Mouse (Mus musculus) olfactory bulb, adult 2 months (tissue): ENCODE measurements around the gene Dnajc27. TPM values are rescaled to one million over a fixed set of nuclear protein-coding genes. Genes with fewer than 3 reads are reported as not detected.
A peak's percentile ranks its signal among the peaks of the same experiment; 100 is the strongest.

Experiments
- H3K27ac ChIP-seq: fragments of 200-500 bp; 2 replicates; pipeline ENCODE4 v1.5.1; 2012; ENCODE audit warnings: low read depth, low read length; ENCODE audit not compliant: insufficient read depth
- H3K4me1 ChIP-seq: fragments of 200-500 bp; 2 replicates; pipeline ENCODE4 v1.6.1; 2012; ENCODE audit warnings: low read length; ENCODE audit not compliant: control insufficient read depth, insufficient read depth
- H3K4me3 ChIP-seq: fragments of 200-500 bp; 2 replicates; pipeline ENCODE4 v1.5.1; 2012; ENCODE audit warnings: mild to moderate bottlenecking, low read depth, low read length, moderate library complexity; ENCODE audit not compliant: insufficient read depth
- CTCF ChIP-seq: fragments of 200-500 bp; IDR thresholded peaks from 2 replicates; pipeline ENCODE4 v1.5.1; 2012; ENCODE audit warnings: low read depth, mild to moderate bottlenecking, low read length, moderate library complexity; ENCODE audit not compliant: insufficient read depth
- POLR2A ChIP-seq: fragments of 200-500 bp; IDR thresholded peaks from 2 replicates; pipeline ENCODE4 v1.6.1; 2012; ENCODE audit warnings: mild to moderate bottlenecking, low read depth, low read length, moderate library complexity; ENCODE audit not compliant: insufficient read depth
- WGBS: fragments of 180-500 bp; shearing (Covaris S2); methylation state at CpG from one replicate; pipeline ENCODE4 v1.1.7; 2018; 5-methylcytosine and 5-hydroxymethylcytosine counted together
- polyA plus RNA-seq: library from polyadenylated mRNA; stranded (reverse); fragments of >200 nt; gene quantifications from 2 replicates; pipeline ENCODE4 v1.2.4, GENCODE M21; 2012; ENCODE audit warnings: low replicate concordance; ENCODE audit not compliant: missing spikeins, insufficient read depth, insufficient read length

Gene Dnajc27
- polyA plus RNA-seq, 1 experiment = not detected

DNA sequence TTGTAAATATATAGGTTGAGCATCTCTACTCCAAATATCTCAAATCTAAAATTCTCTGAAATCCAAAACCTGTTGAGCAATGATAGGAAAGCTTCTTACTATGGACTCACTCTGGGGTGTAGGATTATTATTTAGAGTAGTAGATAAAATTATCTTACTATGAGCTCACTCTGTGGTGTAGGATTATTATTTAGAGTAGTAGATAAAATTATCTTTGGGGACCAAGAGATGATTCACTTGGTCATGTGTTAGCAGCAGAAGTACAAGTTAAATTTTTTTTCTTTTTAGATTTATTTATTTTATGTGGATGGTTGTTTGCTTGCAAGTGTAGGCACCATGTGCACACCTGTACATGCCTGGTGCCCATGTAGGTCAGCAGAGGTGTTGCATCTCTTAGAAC lies 6.0 kb upstream of the Dnajc27 start:
- TF ChIP-seq POLR2A (no peak), CTCF (no peak)
- Histone ChIP-seq H3K27ac (no peak overlapping the region), H3K4me3 (no peak overlapping the region)

DNA sequence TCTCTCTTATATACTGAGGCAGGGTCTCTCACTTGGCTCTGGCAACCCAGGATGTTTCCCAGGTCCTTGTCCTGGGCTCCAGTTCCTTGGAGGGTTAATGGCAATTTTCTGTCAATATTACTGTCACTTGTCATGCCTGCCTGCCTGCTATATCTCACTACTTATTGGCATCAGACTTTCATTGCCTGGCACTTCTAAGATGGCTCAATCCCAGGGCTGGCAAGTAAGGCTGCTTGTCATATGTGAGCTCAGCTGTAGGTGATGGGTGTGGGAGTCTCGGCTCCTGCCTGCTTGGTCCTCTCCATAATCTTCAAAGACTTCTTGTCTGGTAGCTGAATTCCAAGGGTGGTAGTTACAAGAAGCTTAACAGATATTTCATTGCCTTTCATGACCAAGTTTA lies 4.3 kb upstream of the Dnajc27 start:
- 63% methylated on average over 1 of the region's 1 CpGs for WGBS
- TF ChIP-seq CTCF = no peak
- no peak for TF ChIP-seq POLR2A
- no peak overlapping the region for H3K27ac ChIP-seq
- H3K4me1 ChIP-seq = no peaks in the 10 kb centered on the region; the same call in 1 of the 2 replicates
- H3K4me3 ChIP-seq = no peak overlapping the region

More for the DNA sequence above, 6.0 kb upstream of the Dnajc27 start:
- H3K4me1 ChIP-seq = no peaks in the 10 kb centered on the region; the same call in 1 of the 2 replicates

DNA sequence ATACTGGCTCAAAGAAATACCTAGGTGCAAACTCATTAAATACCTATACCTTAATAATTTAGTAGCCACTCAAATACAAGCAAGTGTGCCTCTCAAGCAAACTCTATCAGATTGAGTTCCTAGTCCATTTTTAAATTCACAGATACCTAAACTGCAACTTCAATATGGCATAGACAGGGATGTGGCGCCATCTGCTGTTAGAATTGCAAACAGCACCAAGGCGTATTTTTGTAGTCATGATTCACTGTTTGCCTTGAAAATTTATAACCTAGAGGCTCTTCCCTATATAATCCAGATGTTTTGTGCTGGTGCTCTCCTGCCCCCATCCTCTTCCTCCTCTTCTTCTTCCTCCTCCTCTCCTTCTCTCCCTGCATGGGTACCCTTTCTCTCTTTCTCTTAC lies 2.1 kb upstream of the Dnajc27 start:
- Histone ChIP-seq H3K4me1 (peaks cover 2% of the 10 kb centered on the region; the same call in 1 of the 2 replicates), H3K4me3 (no peak overlapping the region), H3K27ac (no peak overlapping the region)
- WGBS = 0% methylated on average over 2 of the region's 2 CpGs
- TF ChIP-seq POLR2A = no peak
- TF ChIP-seq CTCF = no peak

DNA sequence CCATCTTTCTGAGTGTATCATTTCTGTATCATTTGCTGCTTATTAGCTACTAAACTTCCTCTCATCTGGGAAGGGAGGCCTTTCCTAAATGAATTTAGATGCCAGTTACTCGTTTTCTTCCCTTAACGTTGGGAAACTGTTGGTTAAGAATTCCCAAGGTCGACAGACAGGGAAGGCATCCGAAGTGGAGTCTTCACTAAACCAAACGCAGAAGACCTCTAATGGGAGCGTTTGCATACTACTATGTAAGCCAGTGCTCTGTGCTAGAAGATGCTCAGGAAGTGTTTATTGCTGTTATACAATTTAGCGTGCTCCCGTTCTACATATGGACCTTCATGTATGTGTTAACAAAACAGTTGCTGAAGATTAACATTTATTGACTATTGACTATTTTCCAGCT lies 1.1 kb downstream of the Dnajc27 start:
- Histone ChIP-seq H3K4me1 (peaks cover 7% of the 10 kb centered on the region; the same call in 1 of the 2 replicates), H3K4me3 (no peak overlapping the region), H3K27ac (peak overlapping the region; percentile 42; the same call in 1 of the 2 replicates)
- TF ChIP-seq POLR2A = no peak
- TF ChIP-seq CTCF = no peak
- 18% methylated on average over 8 of the region's 8 CpGs for WGBS

DNA sequence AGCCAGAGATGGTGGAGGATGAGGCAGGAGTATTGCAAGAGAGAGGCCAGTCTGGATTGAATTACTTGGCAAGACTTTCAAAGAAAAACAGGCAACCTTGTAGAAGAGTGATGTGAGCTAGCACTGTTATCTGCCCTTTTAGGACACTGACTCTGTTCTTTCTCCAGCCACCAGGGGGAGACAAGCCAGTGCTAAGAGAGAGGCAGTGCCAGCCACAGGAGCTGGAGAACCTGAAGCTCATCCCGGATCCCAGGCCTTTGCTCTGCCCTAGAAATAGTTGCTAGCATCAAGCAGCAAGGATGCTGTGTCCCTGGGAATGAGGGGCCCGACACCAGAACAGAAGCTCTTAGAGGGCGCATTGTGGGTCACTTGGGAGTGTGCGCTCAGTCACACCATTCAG lies 25.0 kb downstream of the Dnajc27 start:
- Histone ChIP-seq H3K4me1 (peaks cover 13% of the 10 kb centered on the region), H3K27ac (no peak overlapping the region), H3K4me3 (no peak overlapping the region)
- 67% methylated on average over 4 of the region's 4 CpGs for WGBS
- no peak for TF ChIP-seq POLR2A
- TF ChIP-seq CTCF = 0 out of 2 replicates have a peak, but pooled peaks have one; percentile 51

DNA sequence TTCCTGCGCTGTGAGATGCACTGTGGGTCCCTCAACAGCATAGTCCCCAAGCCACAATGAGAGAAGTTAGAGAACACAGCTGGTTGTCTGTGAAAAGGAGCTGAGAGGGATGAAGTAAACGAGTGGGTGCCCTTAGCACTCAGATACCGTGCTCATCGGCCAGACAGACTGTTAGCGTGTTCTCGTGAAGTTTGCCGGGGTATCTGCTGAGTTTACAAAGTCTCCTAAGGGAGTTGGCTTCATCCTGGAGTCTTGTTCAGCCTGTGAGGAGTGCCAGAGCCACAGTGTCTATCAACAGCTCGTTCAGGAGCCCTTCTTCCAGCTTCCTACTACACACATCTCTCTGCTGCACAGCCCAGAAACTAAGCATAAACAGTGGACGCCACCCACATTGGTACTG lies 33.7 kb downstream of the Dnajc27 start:
- WGBS = 45% methylated on average over 9 of the region's 9 CpGs
- H3K27ac ChIP-seq = no peak overlapping the region
- no peak overlapping the region for H3K4me3 ChIP-seq
- H3K4me1 ChIP-seq = peaks cover 19% of the 10 kb centered on the region
- TF ChIP-seq CTCF = no peak
- TF ChIP-seq POLR2A = no peak

DNA sequence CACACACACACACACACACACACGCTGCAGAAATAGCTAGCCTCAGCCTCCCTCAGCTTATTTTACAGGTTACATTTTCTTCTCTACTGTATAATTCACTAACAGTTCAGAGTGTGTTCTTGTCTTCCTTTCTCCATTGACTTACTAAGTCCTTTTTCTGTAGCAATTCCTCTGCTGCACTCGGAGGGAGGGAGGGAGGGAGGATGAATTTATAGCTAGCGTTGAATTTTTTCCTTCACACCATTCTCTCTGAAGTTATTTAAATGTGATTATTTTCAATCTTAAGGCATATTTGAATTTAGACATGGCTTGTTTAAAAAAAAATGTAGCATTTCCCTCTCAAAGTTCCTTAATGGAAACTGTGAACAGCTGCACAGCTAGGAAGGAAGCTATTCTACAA lies 34.8 kb downstream of the Dnajc27 start:
- TF ChIP-seq POLR2A (no peak), CTCF (no peak)
- Histone ChIP-seq H3K4me3 (no peak overlapping the region), H3K27ac (peak overlapping the region; percentile 31; the same call in 1 of the 2 replicates), H3K4me1 (peaks cover 19% of the 10 kb centered on the region)
- 51% methylated on average over 3 of the region's 3 CpGs for WGBS

DNA sequence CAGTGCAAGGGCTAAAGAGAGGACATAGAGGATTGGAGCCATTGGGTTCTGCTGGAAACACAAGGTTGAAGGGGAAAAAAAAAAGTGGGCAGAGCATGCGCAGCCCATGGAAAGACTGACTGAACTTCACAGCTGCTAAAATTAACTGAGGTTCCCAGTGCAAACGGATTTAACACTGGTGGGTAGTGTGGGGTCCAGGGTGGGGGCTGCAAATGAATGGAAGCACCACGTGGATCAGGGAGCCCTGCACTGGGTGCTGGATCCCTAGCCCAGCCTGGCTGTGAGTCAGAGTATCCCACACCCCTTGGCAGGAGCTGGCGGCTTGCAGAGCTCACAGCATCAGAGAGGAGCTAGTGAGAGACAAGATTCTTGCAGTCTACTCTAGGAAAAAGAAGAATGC lies 35.2 kb downstream of the Dnajc27 start:
- WGBS = 24% methylated on average over 4 of the region's 4 CpGs

DNA sequence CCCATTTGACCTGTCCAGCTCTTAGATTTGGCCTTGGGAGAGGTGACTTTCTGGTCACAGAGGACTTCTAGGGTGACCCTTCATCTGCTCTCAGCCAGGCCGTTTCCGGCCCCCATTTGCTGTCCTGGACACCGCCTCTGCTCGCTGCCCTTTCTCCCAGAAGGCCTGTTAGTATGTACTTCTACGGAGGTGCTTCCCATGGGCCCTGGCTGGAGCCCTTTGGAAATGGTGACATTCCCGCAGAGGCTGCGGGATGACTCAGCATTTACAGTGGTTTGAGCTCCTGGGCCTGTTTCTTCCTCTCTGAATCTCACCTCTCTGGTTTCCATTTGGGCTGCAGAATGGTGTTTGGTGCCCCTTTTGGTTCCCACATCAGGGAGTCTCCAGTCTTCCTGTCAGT lies 45.0 kb downstream of the Dnajc27 start:
- no peak overlapping the region for H3K27ac ChIP-seq
- TF ChIP-seq CTCF = no peak
- TF ChIP-seq POLR2A = no peak
- no peaks in the 10 kb centered on the region for H3K4me1 ChIP-seq
- WGBS = 85% methylated on average over 7 of the region's 7 CpGs
- no peak overlapping the region for H3K4me3 ChIP-seq

More for the DNA sequence above, 35.2 kb downstream of the Dnajc27 start:
- no peak overlapping the region for H3K4me3 ChIP-seq
- H3K27ac ChIP-seq = peak overlapping the region; percentile 74
- TF ChIP-seq CTCF = no peak
- TF ChIP-seq POLR2A = no peak
- H3K4me1 ChIP-seq = peaks cover 19% of the 10 kb centered on the region
